Mouse (Mus musculus) left cerebral cortex, postnatal 10 days (tissue): ENCODE measurements around the gene Prkd1. TPM values are rescaled to one million over a fixed set of nuclear protein-coding genes. Genes with fewer than 3 reads are reported as not detected.

ENCODE experiments used
- DNase-seq, 2 experiments: peaks; one replicate each; pipeline ENCODE4 v3.0.0; 2021 to 2022; ENCODE audit warnings: low spot score in 2 of 2, mixed read lengths in 1 of 2; ENCODE audit errors: extremely low spot score in 1 of 2
- intact Hi-C: fragments of 180-260 bp; cut with DNase I; formaldehyde crosslinking; loops from one replicate; pipeline ENCODE4 v1.15.1; 2025
- total RNA-seq, 2 experiments: library from RNA; stranded (reverse); gene quantifications; 2 replicates each; pipeline ENCODE4 v1.2.3; 2021

Gene Prkd1
- total RNA-seq, 2 experiments from 2014 or later = 7.6 to 9.0 TPM

GRCm38 (mm10) chr12:50499796-50500504 lies 148.9 kb downstream of the Prkd1 start:
- no peak for DNase-seq
- intact Hi-C loops = no loop called here

GRCm38 (mm10) chr12:50496006-50496405 lies 152.9 kb downstream of the Prkd1 start:
- peak in 1 of 2 experiments; percentile 20 for DNase-seq

GRCm38 (mm10) chr12:50479784-50480183 lies 169.1 kb downstream of the Prkd1 start:
- intact Hi-C loops = no loop called here
- no peak for DNase-seq

More at GRCm38 (mm10) chr12:50496006-50496405, 152.9 kb downstream of the Prkd1 start:
- intact Hi-C loops = no loop called here

- DNase-seq = no peak
These were observed 191.7 kb downstream of the Prkd1 start for GRCm38 (mm10) chr12:50457151-50457550.

GRCm38 (mm10) chr12:50451761-50452160 lies 197.1 kb downstream of the Prkd1 start:
- intact Hi-C loops = no loop called here

More at GRCm38 (mm10) chr12:50457151-50457550, 191.7 kb downstream of the Prkd1 start:
- intact Hi-C loops = no loop called here

GRCm38 (mm10) chr12:50436660-50437059 lies 212.2 kb downstream of the Prkd1 start:
- no peak for DNase-seq
- intact Hi-C loops = no loop called here

More at GRCm38 (mm10) chr12:50451761-50452160, 197.1 kb downstream of the Prkd1 start:
- peak in 1 of 2 experiments; percentile 9 for DNase-seq

- intact Hi-C loops = no loop called here
- DNase-seq = no peak
These were observed 218.7 kb downstream of the Prkd1 start for GRCm38 (mm10) chr12:50430129-50430703.

GRCm38 (mm10) chr12:50352404-50352803 lies 296.5 kb downstream of the Prkd1 start:
- intact Hi-C loops = no loop called here
- peak; percentile 43 to 54 for DNase-seq

GRCm38 (mm10) chr12:50333182-50333581 lies 315.7 kb downstream of the Prkd1 start:
- intact Hi-C loops = no loop called here
- no peak for DNase-seq

- intact Hi-C loops = loop anchor here (2.0 to 10.0 kb wide), 3 partner anchors 386 to 870 kb away; no protein-coding TSS in a partner anchor
- peak; percentile 16 to 25 for DNase-seq
These were observed 334.3 kb downstream of the Prkd1 start for GRCm38 (mm10) chr12:50314634-50315033.

- no peak for DNase-seq
- intact Hi-C loops = no loop called here
These were observed 339.6 kb downstream of the Prkd1 start for GRCm38 (mm10) chr12:50309276-50309675.

GRCm38 (mm10) chr12:50301334-50301733 lies 347.6 kb downstream of the Prkd1 start:
- intact Hi-C loops = loop anchor here (5.0 kb wide), 2 partner anchors 909 to 929 kb away; no protein-coding TSS in a partner anchor
- DNase-seq = peak in 1 of 2 experiments; percentile 46

GRCm38 (mm10) chr12:50296067-50296466 lies 352.8 kb downstream of the Prkd1 start:
- intact Hi-C loops = no loop called here
- no peak for DNase-seq

- intact Hi-C loops = no loop called here
- peak in 1 of 2 experiments; percentile 13 for DNase-seq
These were observed 353.3 kb downstream of the Prkd1 start for GRCm38 (mm10) chr12:50295549-50295948.

GRCm38 (mm10) chr12:50292834-50293233 lies 356.1 kb downstream of the Prkd1 start:
- intact Hi-C loops = no loop called here
- no peak for DNase-seq
